Mouse (Mus musculus) gastrocnemius, adult 8-10 months (tissue): ENCODE results near the gene Tcp10b. TPM values are rescaled to one million over a fixed set of nuclear protein-coding genes. Genes with fewer than 3 reads are reported as not detected.
"Not testable (repeated sequence)": the region's sequence is repeated elsewhere in the genome, so short reads cannot be mapped to it uniquely, and the experiment has no call there.

ENCODE experiments used
- DNase-seq, 2 experiments: peaks; one replicate each; pipeline ENCODE4 v3.0.0; 2022; ENCODE audit warnings: low spot score in 2 of 2
- total RNA-seq, 4 experiments: library from RNA; stranded (reverse); gene quantifications; 2 replicates each; pipeline ENCODE4 v1.2.4; 2022

Gene Tcp10b
- total RNA-seq = under 1 TPM in 3 of 4 experiments, not detected in 1; 0.16 to 0.43 (median 0.27) TPM

DNA sequence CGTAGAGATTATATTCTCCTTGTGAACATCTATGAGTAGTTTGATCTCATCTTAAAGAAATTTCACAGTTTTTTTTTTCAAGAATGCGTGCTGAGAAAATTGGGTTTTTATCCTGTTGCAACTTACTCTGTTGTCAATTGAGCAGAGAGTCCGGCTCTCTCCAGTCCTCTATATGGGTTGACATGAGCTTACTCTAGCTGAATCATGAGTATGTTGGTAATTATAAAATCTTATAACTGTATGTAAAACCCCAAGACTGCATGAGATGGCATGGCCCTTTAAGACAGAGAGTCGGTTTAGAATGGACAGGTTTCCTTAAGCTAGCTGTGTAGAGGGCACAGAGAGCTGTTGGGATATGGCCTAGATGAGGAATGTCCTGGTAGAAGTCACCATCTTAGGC is at the start of gene Tcp10b:
Tcp10b (plus strand) TSS at position 301 of the 400 bp plus-strand sequence.
- not testable (repeated sequence) for DNase-seq

DNA sequence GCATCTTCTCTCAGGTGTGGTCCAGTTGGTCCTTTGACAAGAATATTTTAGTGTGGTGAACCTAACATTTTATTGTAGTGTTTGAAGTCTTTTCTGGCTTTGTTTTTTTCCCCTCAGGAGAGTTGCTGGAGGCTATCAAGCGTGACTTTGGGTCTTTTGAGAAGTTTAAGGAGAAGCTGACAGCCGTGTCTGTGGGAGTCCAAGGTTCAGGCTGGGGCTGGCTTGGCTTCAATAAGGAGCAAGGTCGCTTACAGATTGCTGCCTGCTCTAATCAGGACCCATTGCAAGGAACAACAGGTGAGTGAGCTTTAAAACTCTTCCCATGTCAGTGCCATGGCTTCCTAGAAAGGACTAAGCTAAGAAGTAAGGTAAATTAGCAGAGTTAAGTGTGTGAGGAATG is 47.6 kb upstream of the Tcp10b start:
- DNase-seq = no peak

- not testable (repeated sequence) for DNase-seq
Measured at GRCm38 (mm10) chr17:13036627-13037192, 24.2 kb upstream of the Tcp10b start.

DNA sequence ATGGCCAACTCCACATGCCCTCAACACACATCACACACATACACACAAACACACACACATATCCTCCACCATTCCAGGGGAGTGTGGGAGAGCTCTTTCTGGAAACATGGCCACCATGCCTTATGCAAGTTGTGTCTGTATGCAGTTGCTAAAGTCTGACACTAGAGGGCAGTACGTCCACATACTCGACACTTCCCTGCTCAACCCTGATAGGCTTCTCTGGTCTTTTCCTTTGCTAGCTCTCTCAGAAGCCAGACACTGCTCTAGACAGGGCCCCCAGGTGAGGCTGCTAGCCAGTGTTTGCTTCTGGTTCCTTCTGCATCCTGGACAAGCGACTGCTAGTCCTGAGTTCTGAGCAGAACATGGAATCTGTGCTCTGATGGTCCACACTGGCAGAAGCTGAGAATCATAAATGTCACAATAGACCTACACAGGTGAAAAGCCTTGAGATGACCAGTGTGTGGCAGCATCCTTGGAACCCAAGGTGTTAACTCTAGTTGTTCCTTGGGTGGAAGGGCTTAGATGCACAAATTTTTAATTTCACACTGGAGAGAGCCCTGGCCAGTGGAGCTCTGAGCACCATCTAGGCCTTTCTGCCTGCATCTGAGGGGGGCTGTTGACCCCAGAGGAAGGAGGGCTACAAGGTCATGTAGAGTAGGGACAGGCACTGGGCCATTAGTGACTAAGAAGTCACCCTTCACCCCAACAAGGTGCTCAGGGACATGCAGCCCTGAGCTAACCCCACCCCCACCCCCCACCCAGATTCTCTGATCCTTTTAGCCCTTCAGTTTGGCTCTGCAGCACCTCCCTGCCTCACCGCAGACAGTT is 16.8 kb upstream of the Tcp10b start:
- DNase-seq = peak; percentile 10 to 12

GRCm38 (mm10) chr17:13052124-13052813 is 8.6 kb upstream of the Tcp10b start, which contains the start of gene Gpr31b:
Gpr31b (minus strand) TSS chr17:13052296.
- DNase-seq = not testable (repeated sequence)

DNA sequence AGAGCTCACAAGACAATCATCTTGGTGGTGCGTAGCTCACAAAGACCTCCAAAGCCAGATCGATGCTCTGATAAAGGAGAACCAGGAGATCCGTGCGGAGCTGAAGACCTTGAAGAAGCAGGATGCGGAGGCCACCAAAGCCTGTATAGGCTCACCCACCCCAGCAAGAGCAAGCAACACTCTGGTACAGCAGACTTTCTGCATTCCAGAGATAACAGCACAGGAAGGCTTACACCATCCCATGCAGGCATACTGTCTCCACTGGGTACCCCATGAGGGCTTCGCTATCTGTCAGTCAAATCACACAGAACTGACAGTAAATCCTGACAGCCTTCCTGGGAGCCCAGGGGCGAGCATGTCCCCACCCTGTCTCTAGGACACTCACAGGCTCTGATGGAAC is 2.0 kb downstream of the Tcp10b start:
- DNase-seq = not testable (repeated sequence)

DNA sequence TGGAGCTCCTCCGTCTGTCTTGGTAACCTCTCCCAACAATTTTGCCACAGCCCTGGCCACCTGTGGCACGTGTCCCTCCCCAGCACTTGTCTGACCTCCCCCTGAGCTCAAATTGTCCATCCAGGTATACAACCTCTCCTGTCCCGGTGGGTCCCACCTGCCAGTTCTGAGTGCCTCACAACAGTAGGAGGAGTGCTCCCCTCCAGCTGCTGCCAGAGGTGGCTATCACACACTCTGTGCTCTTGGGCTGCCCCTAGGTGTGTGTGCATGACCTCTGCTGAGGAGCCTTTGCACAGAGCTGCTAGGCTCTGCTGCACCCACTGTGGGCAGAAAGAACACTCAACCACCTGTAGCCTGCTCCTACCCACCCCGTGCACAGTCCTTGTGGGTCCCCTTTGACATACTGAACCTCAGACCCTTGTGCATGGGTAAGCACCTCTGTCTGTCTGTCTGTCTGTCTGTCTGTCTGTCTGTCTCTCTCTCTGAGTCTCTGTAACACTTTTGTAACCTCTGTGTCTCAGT is 7.0 kb downstream of the Tcp10b start:
- DNase-seq = not testable (repeated sequence)

DNA sequence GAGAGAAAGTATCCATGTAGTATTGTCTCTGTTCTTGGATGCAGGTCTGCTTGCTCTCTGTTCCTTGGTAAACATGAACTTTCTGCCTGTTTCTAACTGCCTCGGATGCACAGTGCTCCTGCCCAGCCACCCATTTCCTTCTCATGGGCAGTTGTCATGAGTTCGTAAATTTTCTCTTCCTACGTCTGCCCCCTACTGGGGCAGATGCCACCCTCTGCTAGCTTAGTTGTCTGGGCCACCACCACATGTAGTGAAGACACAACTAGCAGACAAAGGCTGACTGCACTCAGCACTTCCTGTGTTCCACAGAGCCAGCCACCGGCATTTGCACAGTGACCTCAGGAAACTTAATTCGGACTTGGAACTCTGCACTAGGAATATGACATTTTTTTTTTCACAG is 8.3 kb downstream of the Tcp10b start:
- DNase-seq = not testable (repeated sequence)

DNA sequence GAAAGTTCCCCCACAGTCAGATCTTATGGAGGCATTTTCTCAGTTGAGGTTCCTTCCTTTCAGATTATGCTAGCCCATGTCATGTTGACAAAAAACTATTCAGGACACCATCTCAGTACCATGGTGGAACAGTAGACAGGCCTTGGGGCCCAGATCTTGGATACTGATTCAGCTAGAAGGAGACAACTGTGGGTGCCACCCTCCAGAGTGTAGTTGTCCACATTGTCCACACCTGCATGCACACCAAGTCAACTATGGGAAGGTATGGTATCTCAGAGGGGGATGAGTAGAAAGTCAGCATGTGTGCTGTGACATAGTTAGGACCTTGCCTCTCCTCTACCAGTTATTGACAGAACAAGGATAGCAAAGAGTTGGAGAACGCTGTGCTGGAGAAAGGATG is 30.6 kb downstream of the Tcp10b start:
- DNase-seq = not testable (repeated sequence)

DNA sequence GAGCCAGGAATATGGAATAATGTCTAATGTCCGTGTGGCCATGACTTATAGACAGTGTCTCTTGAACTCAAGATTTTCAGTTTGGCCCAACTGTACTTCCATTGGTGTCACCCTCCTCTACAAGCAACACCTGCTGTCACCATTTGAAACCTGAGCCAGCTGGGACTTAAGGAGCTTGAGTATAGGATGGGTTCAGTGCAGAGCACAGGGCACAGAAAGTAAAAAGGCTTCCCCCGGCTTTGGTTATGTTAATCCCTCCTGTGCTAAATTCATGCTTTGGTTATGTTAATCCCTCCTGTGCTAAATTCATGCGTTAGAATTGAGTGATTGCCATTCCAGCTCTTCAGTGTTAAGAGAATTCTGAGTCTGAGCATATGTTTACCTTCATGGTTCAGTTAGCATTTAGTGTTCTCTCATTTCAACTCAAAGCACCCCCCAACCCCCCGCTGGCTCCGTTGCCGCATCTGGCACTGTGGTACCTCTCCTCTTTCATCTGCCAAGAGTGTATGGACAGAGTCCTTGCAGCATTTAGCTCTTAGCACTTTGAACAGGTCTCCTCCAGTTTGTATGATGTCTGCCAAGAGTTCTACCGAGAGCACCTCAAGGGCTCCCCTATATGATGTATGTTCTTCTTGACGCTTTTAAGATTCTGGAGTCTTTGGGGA is 31.3 kb downstream of the Tcp10b start:
- DNase-seq = not testable (repeated sequence)

GRCm38 (mm10) chr17:13092960-13093359 is 32.1 kb downstream of the Tcp10b start:
- not testable (repeated sequence) for DNase-seq

DNA sequence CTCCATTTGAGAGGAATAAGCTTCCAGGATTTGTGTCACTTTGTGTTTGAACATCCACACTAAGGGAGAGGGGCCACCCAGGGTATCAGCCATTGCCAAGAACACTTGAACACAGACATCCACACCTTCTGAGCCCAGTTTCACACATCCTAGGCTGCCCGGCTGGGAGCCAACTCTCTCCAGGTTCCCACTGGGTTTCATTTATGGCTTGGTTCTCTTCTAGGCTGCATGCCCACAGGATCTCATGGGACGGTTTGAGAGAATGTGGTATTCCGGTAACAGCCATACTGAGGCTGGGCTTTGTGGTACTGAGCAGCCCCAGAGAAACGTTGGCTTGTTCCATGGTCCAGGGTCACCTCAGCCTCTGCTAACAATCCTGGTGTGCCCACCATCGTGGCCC is 45.7 kb downstream of the Tcp10b start:
- not testable (repeated sequence) for DNase-seq

- DNase-seq = not testable (repeated sequence)
Measured at GRCm38 (mm10) chr17:13112504-13113291, 51.8 kb downstream of the Tcp10b start.

GRCm38 (mm10) chr17:13123308-13124038 is 62.6 kb downstream of the Tcp10b start:
- not testable (repeated sequence) for DNase-seq

DNA sequence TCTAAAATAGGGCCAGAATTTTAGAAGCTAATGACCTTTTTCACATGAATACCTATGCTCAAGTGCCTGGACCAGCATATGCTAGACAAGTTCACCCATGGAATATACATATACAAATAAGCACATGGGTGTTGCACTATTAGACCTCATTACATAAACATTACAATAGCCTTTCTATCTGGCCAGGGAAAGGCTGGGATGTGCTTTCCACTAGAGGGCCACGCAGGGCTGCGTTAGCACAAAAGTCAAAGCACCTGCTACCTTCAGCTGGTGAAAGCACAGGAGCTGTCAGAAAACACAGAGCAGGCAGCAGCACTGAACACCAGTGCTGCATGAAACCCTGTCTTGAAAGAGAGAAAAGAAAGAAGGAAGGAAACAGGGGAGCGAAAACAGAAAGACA is 63.3 kb downstream of the Tcp10b start:
- not testable (repeated sequence) for DNase-seq

GRCm38 (mm10) chr17:13129324-13129723 is 68.4 kb downstream of the Tcp10b start:
- not testable (repeated sequence) for DNase-seq

GRCm38 (mm10) chr17:13129737-13130465 is 69.0 kb downstream of the Tcp10b start:
- DNase-seq = not testable (repeated sequence)

GRCm38 (mm10) chr17:13131710-13132109 is 70.8 kb downstream of the Tcp10b start, which contains the start of gene Unc93a:
Unc93a (minus strand) TSS chr17:13131810.
- DNase-seq = not testable (repeated sequence)
